Mouse (Mus musculus): ENCODE measurements around the gene Aplp1. TPM values are rescaled to one million over a fixed set of nuclear protein-coding genes. Genes with fewer than 3 reads are reported as not detected.

The Aplp1 gene
- polyA plus RNA-seq, 1 experiment from 2014 or later = 43.4 TPM

GRCm38 (mm10) chr7:30429327-30429726 lies 16.0 kb downstream of the Aplp1 start:
- Histone ChIP-seq H3K9ac (no peak overlapping the region), H3K4me2 (no peak overlapping the region), H3K4me1 (replicated peaks) (no peaks in the 10 kb centered on the region; the same call in 1 of the 2 replicates), H3K4me3 (no peak overlapping the region), H3K36me3 (peaks cover 19% of the 10 kb centered on the region), H3K27ac (ENCODE audit: poor library complexity, severe bottlenecking) (no peak overlapping the region), H3K9me3 (replicated peaks) (no peaks in the 10 kb centered on the region), H3K27me3 (replicated peaks) (peaks cover 5% of the 10 kb centered on the region; the same call in 1 of the 2 replicates)
- ATAC-seq (ENCODE audit: insufficient number of reproducible peaks, low FRiP score) = no peak

- Histone ChIP-seq H3K27ac (ENCODE audit: poor library complexity, severe bottlenecking) (0 out of 2 replicates have a peak overlapping the region, but pooled peaks have one; percentile 37), H3K27me3 (replicated peaks) (peaks cover 8% of the 10 kb centered on the region; the same call in 1 of the 2 replicates), H3K4me3 (peak overlapping the region; percentile 67), H3K36me3 (peaks cover 19% of the 10 kb centered on the region), H3K4me2 (peak overlapping the region; percentile 98), H3K9ac (peak overlapping the region; percentile 66), H3K4me1 (replicated peaks) (0 out of 2 replicates have a peak, but pooled peaks cover 11% of the 10 kb centered on the region), H3K9me3 (replicated peaks) (peaks cover 10% of the 10 kb centered on the region)
- 23% methylated on average over 23 of the region's 23 CpGs for WGBS
- ATAC-seq (ENCODE audit: insufficient number of reproducible peaks, low FRiP score) = no peak
Measured at GRCm38 (mm10) chr7:30423071-30423641, 22.2 kb downstream of the Aplp1 start.

- peaks cover 10% of the 10 kb centered on the region for H3K9me3 ChIP-seq (replicated peaks)
- 8% methylated on average over 9 of the region's 9 CpGs for WGBS
- H3K4me2 ChIP-seq = peak overlapping the region; percentile 98
- H3K36me3 ChIP-seq = peaks cover 19% of the 10 kb centered on the region
- peak; percentile 22; the same call in 1 of the 2 replicates for ATAC-seq (ENCODE audit: insufficient number of reproducible peaks, low FRiP score)
- peaks cover 8% of the 10 kb centered on the region; the same call in 1 of the 2 replicates for H3K27me3 ChIP-seq (replicated peaks)
- 0 out of 2 replicates have a peak, but pooled peaks cover 11% of the 10 kb centered on the region for H3K4me1 ChIP-seq (replicated peaks)
- peak overlapping the region; percentile 37; the same call in 1 of the 2 replicates for H3K27ac ChIP-seq (ENCODE audit: poor library complexity, severe bottlenecking)
- peak overlapping the region; percentile 67 for H3K4me3 ChIP-seq
- H3K9ac ChIP-seq = peak overlapping the region; percentile 66
Measured at GRCm38 (mm10) chr7:30422560-30422959, 22.8 kb downstream of the Aplp1 start.

GRCm38 (mm10) chr7:30421890-30422435 lies 23.4 kb downstream of the Aplp1 start:
- Histone ChIP-seq H3K4me3 (peak overlapping the region; percentile 67), H3K27ac (ENCODE audit: poor library complexity, severe bottlenecking) (no peak overlapping the region; the same call in 1 of the 2 replicates), H3K4me2 (peak overlapping the region; percentile 98), H3K27me3 (replicated peaks) (peaks cover 8% of the 10 kb centered on the region; the same call in 1 of the 2 replicates), H3K9me3 (replicated peaks) (peaks cover 10% of the 10 kb centered on the region), H3K4me1 (replicated peaks) (0 out of 2 replicates have a peak, but pooled peaks cover 11% of the 10 kb centered on the region), H3K9ac (peak overlapping the region; percentile 66), H3K36me3 (peaks cover 15% of the 10 kb centered on the region)
- ATAC-seq (ENCODE audit: insufficient number of reproducible peaks, low FRiP score) = peak; percentile 60
- WGBS = under 1% methylated on average over 45 of the region's 45 CpGs

- Histone ChIP-seq H3K27ac (ENCODE audit: poor library complexity, severe bottlenecking) (peak within 1 kb of the TSS; percentile 37; the same call in 1 of the 2 replicates), H3K27me3 (replicated peaks) (peaks cover 8% of the 10 kb centered on the region; the same call in 1 of the 2 replicates), H3K4me1 (replicated peaks) (0 out of 2 replicates have a peak, but pooled peaks cover 11% of the 10 kb centered on the region), H3K4me3 (peak within 1 kb of the TSS; percentile 67), H3K36me3 (peaks cover 11% of the 10 kb centered on the region), H3K9me3 (replicated peaks) (peaks cover 10% of the 10 kb centered on the region), H3K4me2 (peak within 1 kb of the TSS; percentile 98), H3K9ac (peak within 1 kb of the TSS; percentile 66)
- ATAC-seq (ENCODE audit: insufficient number of reproducible peaks, low FRiP score) = peak; percentile 34; the same call in 1 of the 2 replicates
- 9% methylated on average over 31 of the region's 31 CpGs for WGBS
Measured at GRCm38 (mm10) chr7:30421175-30421889, 24.0 kb downstream of the Aplp1 start, which contains the start of gene Nfkbid. Nfkbid (plus strand) TSS chr7:30421732.

- Histone ChIP-seq H3K9ac (no peak overlapping the region), H3K27me3 (replicated peaks) (peaks cover 8% of the 10 kb centered on the region; the same call in 1 of the 2 replicates), H3K9me3 (replicated peaks) (peaks cover 10% of the 10 kb centered on the region), H3K4me2 (no peak overlapping the region), H3K36me3 (peaks cover 6% of the 10 kb centered on the region), H3K4me3 (no peak overlapping the region), H3K27ac (ENCODE audit: poor library complexity, severe bottlenecking) (no peak overlapping the region), H3K4me1 (replicated peaks) (0 out of 2 replicates have a peak, but pooled peaks cover 11% of the 10 kb centered on the region)
- 80% methylated on average over 3 of the region's 3 CpGs for WGBS
- ATAC-seq (ENCODE audit: insufficient number of reproducible peaks, low FRiP score) = no peak
Measured at GRCm38 (mm10) chr7:30420673-30421072, 24.7 kb downstream of the Aplp1 start.

- Histone ChIP-seq H3K4me3 (no peak within 1 kb of the TSS), H3K9ac (no peak within 1 kb of the TSS), H3K27ac (ENCODE audit: poor library complexity, severe bottlenecking) (no peak within 1 kb of the TSS), H3K36me3 (no peaks in the 10 kb centered on the region), H3K27me3 (replicated peaks) (peaks cover 8% of the 10 kb centered on the region; the same call in 1 of the 2 replicates), H3K4me1 (replicated peaks) (0 out of 2 replicates have a peak, but pooled peaks cover 11% of the 10 kb centered on the region), H3K4me2 (no peak within 1 kb of the TSS), H3K9me3 (replicated peaks) (peaks cover 10% of the 10 kb centered on the region)
- ATAC-seq (ENCODE audit: insufficient number of reproducible peaks, low FRiP score) = no peak
- 56% methylated on average over 10 of the region's 10 CpGs for WGBS
Measured at GRCm38 (mm10) chr7:30419561-30420499, 25.5 kb downstream of the Aplp1 start, which contains the start of gene Hcst. Hcst (minus strand) TSS chr7:30419854.

GRCm38 (mm10) chr7:30417856-30418255 lies 27.5 kb downstream of the Aplp1 start:
- Histone ChIP-seq H3K27me3 (replicated peaks) (peaks cover 8% of the 10 kb centered on the region; the same call in 1 of the 2 replicates), H3K4me2 (no peak overlapping the region), H3K36me3 (no peaks in the 10 kb centered on the region), H3K4me3 (no peak overlapping the region), H3K9ac (no peak overlapping the region), H3K27ac (ENCODE audit: poor library complexity, severe bottlenecking) (no peak overlapping the region), H3K9me3 (replicated peaks) (peaks cover 10% of the 10 kb centered on the region), H3K4me1 (replicated peaks) (0 out of 2 replicates have a peak, but pooled peaks cover 11% of the 10 kb centered on the region)
- 61% methylated on average over 9 of the region's 9 CpGs for WGBS
- no peak for ATAC-seq (ENCODE audit: insufficient number of reproducible peaks, low FRiP score)

GRCm38 (mm10) chr7:30413596-30413995 lies 31.7 kb downstream of the Aplp1 start, which contains the start of gene Tyrobp:
Tyrobp (plus strand) TSS chr7:30413760.
- Histone ChIP-seq H3K36me3 (no peaks in the 10 kb centered on the region), H3K27me3 (replicated peaks) (peaks cover 4% of the 10 kb centered on the region; the same call in 1 of the 2 replicates), H3K4me3 (no peak within 1 kb of the TSS), H3K4me2 (no peak within 1 kb of the TSS), H3K9ac (no peak within 1 kb of the TSS), H3K4me1 (replicated peaks) (no peaks in the 10 kb centered on the region), H3K9me3 (replicated peaks) (no peaks in the 10 kb centered on the region; the same call in 1 of the 2 replicates), H3K27ac (ENCODE audit: poor library complexity, severe bottlenecking) (no peak within 1 kb of the TSS)
- ATAC-seq (ENCODE audit: insufficient number of reproducible peaks, low FRiP score) = no peak
- 67% methylated on average over 5 of the region's 5 CpGs for WGBS

- H3K36me3 ChIP-seq = no peaks in the 10 kb centered on the region
- H3K27me3 ChIP-seq (replicated peaks) = peaks cover 4% of the 10 kb centered on the region; the same call in 1 of the 2 replicates
- no peak overlapping the region for H3K4me3 ChIP-seq
- H3K4me1 ChIP-seq (replicated peaks) = no peaks in the 10 kb centered on the region
- 50% methylated on average over 4 of the region's 4 CpGs for WGBS
- no peak overlapping the region for H3K27ac ChIP-seq (ENCODE audit: poor library complexity, severe bottlenecking)
- H3K9me3 ChIP-seq (replicated peaks) = no peaks in the 10 kb centered on the region
- H3K4me2 ChIP-seq = no peak overlapping the region
- ATAC-seq (ENCODE audit: insufficient number of reproducible peaks, low FRiP score) = no peak
- no peak overlapping the region for H3K9ac ChIP-seq
Measured at GRCm38 (mm10) chr7:30412735-30413147, 32.6 kb downstream of the Aplp1 start.

Measured in heart, embryonic 12.5 days (tissue).